Comparison of ENCODE assay signal across 1 mouse cellular context in genomic region chr4:45815542-45815941, GRCm38 (mm10).
TF ChIP-seq lines count a peak whose summit lies in the region.

No protein-coding gene starts in this region.

TF ChIP-seq in MEL, 35 proteins besides CTCF, POLR2A, EP300 and RAD21 (continued from another document):
- TF ChIP-seq ZKSCAN1 (IDR thresholded peaks at IDR 0.05; ENCODE audit: low read depth, low read length) (no peak), ETS1 (IDR thresholded peaks at IDR 0.05; ENCODE audit: low read depth, low read length) (no peak), ZC3H11A (IDR thresholded peaks at IDR 0.05; ENCODE audit: low read depth, low read length) (peak; percentile 72)
